25 mouse cellular contexts compared by ENCODE assay signal in the genomic region with DNA sequence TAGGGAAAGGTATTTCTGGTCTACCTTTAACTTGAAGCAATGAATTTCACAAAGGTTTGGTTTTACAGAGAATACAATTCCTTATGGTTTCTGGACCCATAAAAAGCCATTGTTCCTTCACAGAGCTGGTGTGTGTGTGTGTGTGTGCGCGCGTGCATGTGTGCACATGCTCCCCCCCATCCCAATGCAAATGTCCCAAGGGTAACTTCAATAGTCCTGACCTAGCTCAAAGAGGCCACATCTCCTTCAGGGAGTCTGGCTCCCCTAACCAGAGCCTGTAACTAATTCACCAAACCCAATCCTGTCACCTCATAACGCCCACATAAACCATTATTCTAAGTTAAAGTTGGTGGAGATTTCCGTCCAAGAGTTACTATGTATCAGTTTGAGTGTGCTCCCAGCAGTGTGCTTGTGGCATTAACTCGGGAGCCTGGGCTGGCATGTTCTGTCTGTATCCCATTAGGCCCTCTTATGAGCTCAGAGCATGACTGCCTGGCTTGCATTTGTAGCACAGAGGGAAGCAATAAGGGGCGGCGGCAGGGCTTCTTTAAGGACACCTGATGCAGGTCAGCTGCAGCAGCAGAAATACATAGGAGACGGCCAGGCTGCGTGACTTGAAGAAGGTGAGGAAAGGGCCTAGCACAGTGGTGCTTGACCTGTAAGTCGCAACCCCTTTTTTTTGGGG.
DNase-seq lines count a peak whose midpoint lies in the region; ATAC-seq lines count a peak whose summit lies in the region.
"Had no signal": no experiment of that assay in that cellular context is flagged by ENCODE, and none has a peak within 500 bp of the region (broad histone marks: within the 10 kb centered on the region; RNA-seq: fewer than 3 reads in every experiment).

No protein-coding gene starts in this region.

- H3K9ac ChIP-seq in limb, embryonic 12.5 days (replicated peaks) = no peak overlapping the region
- H3K9ac ChIP-seq: embryonic facial prominence, embryonic 12.5 days; forebrain, embryonic 12.5 days; forebrain, embryonic 15.5 days; hindbrain, embryonic 13.5 days had no signal

- ATAC-seq in limb, embryonic 12.5 days (ENCODE audit: insufficient number of reproducible peaks, insufficient read depth, low FRiP score, low TSS enrichment, low read depth) = peak; percentile 80
- ATAC-seq: activated CD4-positive, CD25-positive, alpha-beta regulatory T cell, adult 4 months; forebrain, embryonic 15.5 days; hindbrain, postnatal 0 days; inflammation-experienced regulatory T-cells, adult 6 months had no signal

- WGBS in embryonic facial prominence, embryonic 10.5 days = 79% methylated on average over 11 of the region's 11 CpGs
- WGBS in limb, embryonic 12.5 days = 40% methylated on average over 11 of the region's 11 CpGs

- no peak overlapping the region for H3K4me3 ChIP-seq in embryonic facial prominence, embryonic 10.5 days
- no peak overlapping the region for H3K4me3 ChIP-seq in limb, embryonic 12.5 days (replicated peaks)
- H3K4me3 ChIP-seq: embryonic facial prominence, embryonic 12.5 days; erythroblast, embryonic 14.5 days; forebrain, embryonic 12.5 days; forebrain, embryonic 15.5 days; hindbrain, embryonic 10.5 days; hindbrain, embryonic 13.5 days had no signal

- H3K27me3 ChIP-seq in embryonic facial prominence, embryonic 10.5 days (replicated peaks; ENCODE audit: low read depth, poor library complexity, severe bottlenecking) = no peaks in the 10 kb centered on the region
- no peaks in the 10 kb centered on the region for H3K27me3 ChIP-seq in limb, embryonic 12.5 days
- H3K27me3 ChIP-seq: embryonic facial prominence, embryonic 12.5 days; forebrain, embryonic 12.5 days; forebrain, embryonic 15.5 days; hindbrain, embryonic 13.5 days had no signal

- H3K9me3 ChIP-seq in embryonic facial prominence, embryonic 10.5 days = no peaks in the 10 kb centered on the region
- no peaks in the 10 kb centered on the region for H3K9me3 ChIP-seq in limb, embryonic 12.5 days
- H3K9me3 ChIP-seq: embryonic facial prominence, embryonic 12.5 days; forebrain, embryonic 12.5 days; forebrain, embryonic 15.5 days; hindbrain, embryonic 10.5 days; hindbrain, embryonic 13.5 days had no signal

- peak; percentile 34 for DNase-seq in embryo, embryonic 11 days
- no peak for DNase-seq in embryo, embryonic 10 days (ENCODE audit: low spot score)
- peak; percentile 52 for DNase-seq in embryonic facial prominence, embryonic 10.5 days (ENCODE audit: low spot score)
- peak; percentile 68 for DNase-seq in forelimb bud, embryonic 11.5 days (ENCODE audit: low read depth, low spot score)
- no peak for DNase-seq in lung, postnatal 10 days
- DNase-seq in layer of hippocampus, adult 11-12 months (ENCODE audit: low spot score) = no peak
- no peak for DNase-seq in lung, postnatal 36 days
- DNase-seq: adrenal gland, adult 8-10 months; adrenal gland, postnatal 25 days; cerebellum, adult 11-12 months; cerebellum, adult 9-10 months; cerebellum, postnatal 14 days; gastrocnemius, postnatal 10 days; gastrocnemius, postnatal 36 days had no signal

- H3K4me2 ChIP-seq in limb, embryonic 12.5 days = no peak overlapping the region
- H3K4me2 ChIP-seq: embryonic facial prominence, embryonic 12.5 days; forebrain, embryonic 12.5 days; forebrain, embryonic 15.5 days; heart, embryonic 11.5 days; hindbrain, embryonic 13.5 days had no signal

- no peaks in the 10 kb centered on the region for H3K36me3 ChIP-seq in embryonic facial prominence, embryonic 10.5 days (replicated peaks)
- H3K36me3 ChIP-seq in limb, embryonic 12.5 days = no peaks in the 10 kb centered on the region
- H3K36me3 ChIP-seq: embryonic facial prominence, embryonic 12.5 days; forebrain, embryonic 12.5 days; forebrain, embryonic 15.5 days; hindbrain, embryonic 10.5 days; hindbrain, embryonic 13.5 days had no signal

- H3K27ac ChIP-seq in embryonic facial prominence, embryonic 10.5 days (replicated peaks) = no peak overlapping the region
- H3K27ac ChIP-seq in limb, embryonic 12.5 days = peak overlapping the region; percentile 70
- H3K27ac ChIP-seq: embryonic facial prominence, embryonic 12.5 days; forebrain, embryonic 12.5 days; forebrain, embryonic 15.5 days; hindbrain, embryonic 10.5 days; hindbrain, embryonic 13.5 days; hindbrain, postnatal 0 days had no signal

- peaks cover 11% of the 10 kb centered on the region for H3K4me1 ChIP-seq in embryonic facial prominence, embryonic 10.5 days
- H3K4me1 ChIP-seq in limb, embryonic 12.5 days (replicated peaks) = peaks cover 30% of the 10 kb centered on the region
- H3K4me1 ChIP-seq: forebrain, embryonic 15.5 days had no signal

Comparison
In these comparisons a context has a peak if more than half of its experiments do, and no peak if none do; other contexts are left out.
1. DNase-seq: peak in embryo, embryonic 11 days (single experiment), embryonic facial prominence, embryonic 10.5 days (single experiment) and forelimb bud, embryonic 11.5 days (single experiment); none in embryo, embryonic 10 days (single experiment), lung, postnatal 10 days (single experiment), layer of hippocampus, adult 11-12 months (single experiment) and lung, postnatal 36 days (single experiment).